16 mouse cellular contexts compared by ENCODE assay signal in the genomic region with DNA sequence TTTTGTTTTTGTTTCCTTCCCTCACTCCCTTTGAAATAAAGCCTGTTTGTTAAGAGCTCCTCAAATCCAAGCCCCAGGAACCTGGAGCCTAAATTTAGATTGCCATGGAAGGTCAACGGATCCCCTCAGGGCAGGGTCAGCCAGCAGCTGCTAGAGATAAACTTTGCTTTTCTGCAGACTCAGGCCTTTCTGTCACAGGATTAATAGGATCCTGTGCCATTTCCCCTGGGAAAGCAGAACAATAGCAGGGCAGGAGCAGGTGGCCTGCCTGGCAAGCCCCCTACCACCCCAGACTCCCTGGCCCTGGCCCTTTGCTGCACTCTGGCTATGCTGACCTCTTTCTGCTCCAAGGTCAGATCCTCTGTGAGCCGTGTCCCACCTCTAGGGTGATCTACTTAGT. TPM values are rescaled to one million over a fixed set of nuclear protein-coding genes. Genes with fewer than 3 reads are reported as not detected.
DNase-seq lines count a peak whose midpoint lies in the region; ATAC-seq and TF ChIP-seq lines count a peak whose summit lies in the region.
"Had no signal": no experiment of that assay in that cellular context is flagged by ENCODE, and none has a peak within 500 bp of the region (broad histone marks: within the 10 kb centered on the region; RNA-seq: fewer than 3 reads in every experiment).

No protein-coding gene starts in this region.

- DNase-seq in heart, postnatal 10 days = no peak
- no peak for DNase-seq in layer of hippocampus, adult 2 months (ENCODE audit: low spot score in 2 of 2)
- no peak for DNase-seq in layer of hippocampus, postnatal 25 days (ENCODE audit: extremely low spot score in 1 of 2, low spot score in 1 of 2)
- DNase-seq in midbrain, embryonic 14.5 days = peak; percentile 6
- peak; percentile 72 for DNase-seq in retina, postnatal 1 day
- DNase-seq: cerebellum, adult 18-20 months; gastrocnemius, postnatal 36 days; spleen, adult 18-20 months; thymus, postnatal 36 days had no signal

- peaks cover 5% of the 10 kb centered on the region; the same call in 1 of the 2 replicates for H3K4me1 ChIP-seq in heart, embryonic 16.5 days (ENCODE audit: control insufficient read depth, insufficient read depth, low read length)
- H3K4me1 ChIP-seq in midbrain, embryonic 14.5 days (ENCODE audit: control insufficient read depth, insufficient read depth, low read length) = peaks cover 8% of the 10 kb centered on the region; the same call in 1 of the 2 replicates
- peaks cover 19% of the 10 kb centered on the region; the same call in 1 of the 2 replicates for H3K4me1 ChIP-seq in midbrain, embryonic 15.5 days

- intact Hi-C loops in heart, postnatal 10 days (cut with DNase I) = no loop called here

- H3K4me3 ChIP-seq in heart, embryonic 16.5 days (ENCODE audit: low read length) = no peak overlapping the region
- no peak overlapping the region for H3K4me3 ChIP-seq in layer of hippocampus, adult 2 months
- no peak overlapping the region for H3K4me3 ChIP-seq in midbrain, embryonic 14.5 days (replicated peaks; ENCODE audit: low read depth, low read length)
- no peak overlapping the region for H3K4me3 ChIP-seq in midbrain, embryonic 15.5 days
- H3K4me3 ChIP-seq: midbrain, embryonic 12.5 days; neural tube, embryonic 13.5 days had no signal

- 17% methylated on average over 2 of the region's 2 CpGs for WGBS in heart, embryonic 16.5 days
- 17% methylated on average over 2 of the region's 2 CpGs for WGBS in midbrain, embryonic 14.5 days
- WGBS in midbrain, embryonic 15.5 days = 17% methylated on average over 2 of the region's 2 CpGs

- H3K36me3 ChIP-seq in heart, embryonic 16.5 days (ENCODE audit: control insufficient read depth, insufficient read depth) = no peaks in the 10 kb centered on the region
- H3K36me3 ChIP-seq in midbrain, embryonic 14.5 days (ENCODE audit: control insufficient read depth, insufficient read depth, low read length) = no peaks in the 10 kb centered on the region
- H3K36me3 ChIP-seq in midbrain, embryonic 15.5 days (replicated peaks) = no peaks in the 10 kb centered on the region
- H3K36me3 ChIP-seq: midbrain, embryonic 12.5 days; neural tube, embryonic 13.5 days had no signal

- H3K9ac ChIP-seq in heart, embryonic 16.5 days (ENCODE audit: low read length) = no peak overlapping the region
- H3K9ac ChIP-seq in midbrain, embryonic 14.5 days (replicated peaks; ENCODE audit: low read length) = no peak overlapping the region
- H3K9ac ChIP-seq in midbrain, embryonic 15.5 days = no peak overlapping the region
- H3K9ac ChIP-seq: liver, embryonic 14.5 days; midbrain, embryonic 12.5 days; neural tube, embryonic 13.5 days had no signal

- no peak for ATAC-seq in heart, embryonic 16.5 days (replicated peaks; ENCODE audit: extremely low read depth, insufficient read depth, low FRiP score)
- ATAC-seq in midbrain, embryonic 14.5 days (ENCODE audit: low FRiP score, low TSS enrichment) = no peak
- no peak for ATAC-seq in midbrain, embryonic 15.5 days (replicated peaks)
- ATAC-seq: CD4-positive, CD25-positive, alpha-beta regulatory T cell, adult 4 months had no signal

- no peak for TF ChIP-seq CTCF in layer of hippocampus, adult 2 months (conservative IDR thresholded peaks at IDR 0.05)

- H3K4me2 ChIP-seq in heart, embryonic 16.5 days (ENCODE audit: low read depth, low read length) = no peak overlapping the region
- no peak overlapping the region for H3K4me2 ChIP-seq in midbrain, embryonic 14.5 days (ENCODE audit: low read length)
- no peak overlapping the region for H3K4me2 ChIP-seq in midbrain, embryonic 15.5 days
- H3K4me2 ChIP-seq: midbrain, embryonic 12.5 days; neural tube, embryonic 13.5 days had no signal

- peak overlapping the region; percentile 7; the same call in 1 of the 2 replicates for H3K27ac ChIP-seq in heart, embryonic 16.5 days (ENCODE audit: low read length)
- H3K27ac ChIP-seq in layer of hippocampus, adult 2 months = 0 out of 2 replicates have a peak overlapping the region, but pooled peaks have one; percentile 6
- H3K27ac ChIP-seq in midbrain, embryonic 14.5 days (replicated peaks; ENCODE audit: low read depth, low read length) = no peak overlapping the region
- H3K27ac ChIP-seq in midbrain, embryonic 15.5 days = no peak overlapping the region
- H3K27ac ChIP-seq: liver, embryonic 14.5 days; midbrain, embryonic 12.5 days; neural tube, embryonic 13.5 days; stomach, postnatal 0 days had no signal

- H3K9me3 ChIP-seq in heart, embryonic 16.5 days (replicated peaks; ENCODE audit: control insufficient read depth, low read length) = peaks cover 4% of the 10 kb centered on the region; the same call in 1 of the 2 replicates
- no peaks in the 10 kb centered on the region for H3K9me3 ChIP-seq in midbrain, embryonic 14.5 days (ENCODE audit: control insufficient read depth, low read length)
- H3K9me3 ChIP-seq in midbrain, embryonic 15.5 days = no peaks in the 10 kb centered on the region
- H3K9me3 ChIP-seq: midbrain, embryonic 12.5 days; neural tube, embryonic 13.5 days had no signal

- H3K27me3 ChIP-seq in heart, embryonic 16.5 days (ENCODE audit: control insufficient read depth, insufficient read depth, low read length) = peaks cover 38% of the 10 kb centered on the region
- peaks cover 37% of the 10 kb centered on the region for H3K27me3 ChIP-seq in midbrain, embryonic 14.5 days (ENCODE audit: control insufficient read depth, insufficient read depth, low read length)
- peaks cover 34% of the 10 kb centered on the region for H3K27me3 ChIP-seq in midbrain, embryonic 15.5 days (replicated peaks)

RNA-seq across cellular contexts. Expression of gene Cldn5, which starts 2.7 kb away (rescaled TPM):
- polyA plus RNA-seq in heart, embryonic 16.5 days (2015; fragmentation: Nextera tagmentation; extraction: Ambion mirVana) = 32.1 and 38.8 TPM in 2 replicates
- 10 to 100 TPM; 79.8 to 90.1 TPM for total RNA-seq in heart, postnatal 10 days (2021)
- 10 to 100 TPM; 41.6 to 44.3 TPM for total RNA-seq in layer of hippocampus, adult 2 months (2021)
- total RNA-seq in layer of hippocampus, postnatal 25 days (2021) = 10 to 100 TPM; 53.6 to 57.3 TPM
- 72.7 and 87.8 TPM in 2 replicates for polyA plus RNA-seq in midbrain, embryonic 14.5 days (2014; fragmentation: Nextera tagmentation; extraction: Ambion mirVana)
- 107 and 132 TPM in 2 replicates for polyA plus RNA-seq in midbrain, embryonic 15.5 days (2015; fragmentation: Nextera tagmentation; extraction: Ambion mirVana)
- polyA plus RNA-seq: CD4-positive, CD25-positive, alpha-beta regulatory T cell, adult 4 months had no signal

RNA-seq across cellular contexts. Expression of gene Ufd1, which starts 37.6 kb away (rescaled TPM):
- 67.9 and 75.5 TPM in 2 replicates for polyA plus RNA-seq in heart, embryonic 16.5 days (2015; fragmentation: Nextera tagmentation; extraction: Ambion mirVana)
- total RNA-seq in heart, postnatal 10 days (2021) = 10 to 100 TPM; 65.5 to 69.2 TPM
- total RNA-seq in layer of hippocampus, adult 2 months (2021) = 100 to 1,000 TPM; 111 TPM
- total RNA-seq in layer of hippocampus, postnatal 25 days (2021) = 100 to 1,000 TPM; 101 to 103 TPM
- 80.2 and 82.3 TPM in 2 replicates for polyA plus RNA-seq in midbrain, embryonic 14.5 days (2014; fragmentation: Nextera tagmentation; extraction: Ambion mirVana)
- polyA plus RNA-seq in midbrain, embryonic 15.5 days (2015; fragmentation: Nextera tagmentation; extraction: Ambion mirVana) = 107 and 122 TPM in 2 replicates

RNA-seq across cellular contexts. Expression of gene Cdc45, which starts 37.9 kb away (rescaled TPM):
- 37.6 and 39.2 TPM in 2 replicates for polyA plus RNA-seq in heart, embryonic 16.5 days (2015; fragmentation: Nextera tagmentation; extraction: Ambion mirVana)
- total RNA-seq in heart, postnatal 10 days (2021) = 1 to 10 TPM; 8.6 to 9.9 TPM
- 1 to 10 TPM; 2.3 to 2.8 TPM for total RNA-seq in layer of hippocampus, adult 2 months (2021)
- 1 to 10 TPM; 1.7 to 1.9 TPM for total RNA-seq in layer of hippocampus, postnatal 25 days (2021)
- polyA plus RNA-seq in midbrain, embryonic 14.5 days (2014; fragmentation: Nextera tagmentation; extraction: Ambion mirVana) = 6.8 and 11.1 TPM in 2 replicates
- 6.9 and 8.5 TPM in 2 replicates for polyA plus RNA-seq in midbrain, embryonic 15.5 days (2015; fragmentation: Nextera tagmentation; extraction: Ambion mirVana)

Comparison
In these comparisons a context has a peak if more than half of its experiments do, and no peak if none do; other contexts are left out.
1. H3K27ac ChIP-seq: peak in heart, embryonic 16.5 days (single experiment) and layer of hippocampus, adult 2 months (single experiment); none in midbrain, embryonic 14.5 days (single experiment) and midbrain, embryonic 15.5 days (single experiment).
2. DNase-seq: peak in midbrain, embryonic 14.5 days (single experiment) and retina, postnatal 1 day (single experiment); none in heart, postnatal 10 days (0 of 2), layer of hippocampus, adult 2 months (0 of 2) and layer of hippocampus, postnatal 25 days (0 of 2).